ENCODE assay signal across 10 mouse cellular contexts in the genomic region with DNA sequence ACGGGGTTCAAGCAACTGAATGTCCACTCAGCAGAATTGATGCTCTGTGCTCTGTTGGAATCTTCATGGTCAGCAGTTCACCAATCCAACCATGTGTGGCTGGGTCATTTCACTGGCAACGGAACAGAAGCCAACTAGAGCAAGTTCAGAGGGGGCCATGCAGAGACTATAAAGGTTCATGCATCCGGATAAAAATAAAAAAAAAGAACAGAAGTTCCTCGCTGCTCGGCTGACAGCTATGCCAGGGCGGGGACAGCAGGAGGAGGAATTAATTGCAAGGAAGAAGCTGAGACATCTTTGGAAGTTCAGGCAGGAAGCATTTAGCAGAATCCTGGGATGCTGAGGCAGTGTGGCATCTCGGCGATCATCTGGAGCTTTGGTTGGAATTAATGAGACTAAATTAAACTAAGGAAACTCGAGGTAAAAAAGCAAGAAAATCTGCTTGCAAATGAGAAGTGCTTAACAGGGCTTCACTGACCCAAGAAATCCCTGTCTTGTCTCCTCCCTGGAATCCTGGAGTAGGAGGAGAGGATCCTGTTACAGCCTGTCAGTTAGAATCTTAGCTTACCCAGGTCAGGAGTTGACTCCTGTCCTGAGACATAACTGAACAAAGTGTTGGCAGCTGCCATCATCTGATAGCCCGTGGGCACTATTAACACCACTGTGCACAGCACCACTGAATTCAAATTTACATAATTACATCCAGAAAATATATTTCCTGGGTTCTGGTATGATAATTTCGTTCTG.
DNase-seq lines count a peak whose midpoint lies in the region; ATAC-seq lines count a peak whose summit lies in the region.
"Had no signal": no experiment of that assay in that cellular context is flagged by ENCODE, and none has a peak within 500 bp of the region (broad histone marks: within the 10 kb centered on the region; RNA-seq: fewer than 3 reads in every experiment).

No protein-coding gene starts in this region.

- H3K4me3 ChIP-seq in limb, embryonic 13.5 days: no peak overlapping the region
- no peak overlapping the region for H3K4me3 ChIP-seq in limb, embryonic 10.5 days
- no peak overlapping the region for H3K4me3 ChIP-seq in intestine, embryonic 15.5 days (replicated peaks)
- H3K4me3 ChIP-seq in heart, embryonic 11.5 days (ENCODE audit: low read depth, low read length): no peak overlapping the region

- H3K9ac ChIP-seq in limb, embryonic 13.5 days: no peak overlapping the region
- no peak overlapping the region for H3K9ac ChIP-seq in intestine, embryonic 15.5 days
- no peak overlapping the region for H3K9ac ChIP-seq in heart, embryonic 11.5 days (ENCODE audit: low read depth, low read length)

- H3K9me3 ChIP-seq in limb, embryonic 13.5 days: no peaks in the 10 kb centered on the region
- H3K9me3 ChIP-seq in limb, embryonic 10.5 days (replicated peaks): no peaks in the 10 kb centered on the region
- H3K9me3 ChIP-seq in intestine, embryonic 15.5 days: no peaks in the 10 kb centered on the region
- no peaks in the 10 kb centered on the region for H3K9me3 ChIP-seq in heart, embryonic 11.5 days (replicated peaks; ENCODE audit: control insufficient read depth, low read length)

- H3K27me3 ChIP-seq in limb, embryonic 13.5 days: peaks cover 6% of the 10 kb centered on the region; the same call in 1 of the 2 replicates
- no peaks in the 10 kb centered on the region for H3K27me3 ChIP-seq in limb, embryonic 10.5 days (ENCODE audit: low read depth, poor library complexity, severe bottlenecking)
- H3K27me3 ChIP-seq in intestine, embryonic 15.5 days (replicated peaks): no peaks in the 10 kb centered on the region
- H3K27me3 ChIP-seq in heart, embryonic 11.5 days (ENCODE audit: control insufficient read depth, insufficient read depth, low read length): no peaks in the 10 kb centered on the region

- H3K4me2 ChIP-seq in limb, embryonic 13.5 days (replicated peaks): 0 out of 2 replicates have a peak overlapping the region, but pooled peaks have one; percentile 3
- no peak overlapping the region for H3K4me2 ChIP-seq in intestine, embryonic 15.5 days (replicated peaks)
- H3K4me2 ChIP-seq in heart, embryonic 11.5 days: no peak overlapping the region

- peaks cover 13% of the 10 kb centered on the region for H3K4me1 ChIP-seq in limb, embryonic 13.5 days
- peaks cover 22% of the 10 kb centered on the region for H3K4me1 ChIP-seq in limb, embryonic 10.5 days
- H3K4me1 ChIP-seq in intestine, embryonic 15.5 days (replicated peaks): no peaks in the 10 kb centered on the region
- no peaks in the 10 kb centered on the region for H3K4me1 ChIP-seq in heart, embryonic 11.5 days (ENCODE audit: control insufficient read depth, insufficient read depth, low read length)

- H3K36me3 ChIP-seq in limb, embryonic 13.5 days: no peaks in the 10 kb centered on the region
- no peaks in the 10 kb centered on the region for H3K36me3 ChIP-seq in limb, embryonic 10.5 days
- no peaks in the 10 kb centered on the region for H3K36me3 ChIP-seq in intestine, embryonic 15.5 days
- no peaks in the 10 kb centered on the region for H3K36me3 ChIP-seq in heart, embryonic 11.5 days (ENCODE audit: control insufficient read depth, insufficient read depth, low read length)

- no peak for DNase-seq in limb, embryonic 10.5 days (ENCODE audit: low spot score)
- DNase-seq in gonadal fat pad, adult 2 months (ENCODE audit: low read depth): peak; percentile 8
- DNase-seq in kidney, postnatal 4 days: peak; percentile 6 to 31
- peak; percentile 61 for DNase-seq in retina, postnatal 1 day
- DNase-seq in gastrocnemius, adult 18-20 months (ENCODE audit: low spot score): no peak
- DNase-seq: cerebellum, postnatal 36 days; heart, adult 11 months had no signal

- WGBS in limb, embryonic 13.5 days: 27% methylated on average over 11 of the region's 11 CpGs
- WGBS in limb, embryonic 10.5 days: 55% methylated on average over 11 of the region's 11 CpGs
- WGBS in intestine, embryonic 15.5 days: 53% methylated on average over 11 of the region's 11 CpGs
- 53% methylated on average over 11 of the region's 11 CpGs for WGBS in heart, embryonic 11.5 days (ENCODE audit: insufficient replicate concordance)

- no peak for ATAC-seq in limb, embryonic 13.5 days (ENCODE audit: low FRiP score, low read depth)
- ATAC-seq in intestine, embryonic 15.5 days: no peak
- ATAC-seq in heart, embryonic 11.5 days (replicated peaks; ENCODE audit: insufficient number of reproducible peaks, low FRiP score, low TSS enrichment): no peak

- no peak overlapping the region for H3K27ac ChIP-seq in limb, embryonic 13.5 days
- no peak overlapping the region for H3K27ac ChIP-seq in limb, embryonic 10.5 days
- no peak overlapping the region for H3K27ac ChIP-seq in intestine, embryonic 15.5 days
- no peak overlapping the region for H3K27ac ChIP-seq in heart, embryonic 11.5 days (ENCODE audit: low read depth, low read length)

Comparison
In these comparisons a context has a peak if more than half of its experiments do, and no peak if none do; other contexts are left out.
1. DNase-seq: peak in gonadal fat pad, adult 2 months (single experiment), kidney, postnatal 4 days (2 of 2) and retina, postnatal 1 day (single experiment); none in limb, embryonic 10.5 days (single experiment) and gastrocnemius, adult 18-20 months (single experiment).